Mouse (Mus musculus): ENCODE results near the gene Lpcat2b. TPM values are rescaled to one million over a fixed set of nuclear protein-coding genes. Genes with fewer than 3 reads are reported as not detected.

Lpcat2b gene
- polyA plus RNA-seq, 1 experiment = not detected

GRCm38 (mm10) chr5:107411326-107411725, 20.0 kb upstream of the Lpcat2b start:
- H3K4me3 ChIP-seq (ENCODE audit: insufficient read depth, low read length) = no peak overlapping the region
- no peak for TF ChIP-seq POLR2A (IDR thresholded peaks at IDR 0.05; ENCODE audit: low read depth, low read length)
- no peak for TF ChIP-seq CTCF (IDR thresholded peaks at IDR 0.05; ENCODE audit: borderline replicate concordance, insufficient read depth, low read length)
- H3K27ac ChIP-seq (ENCODE audit: insufficient read depth, low read length) = no peak overlapping the region
- no peaks in the 10 kb centered on the region for H3K4me1 ChIP-seq (ENCODE audit: control insufficient read depth, insufficient read depth, low read length)

GRCm38 (mm10) chr5:107412285-107412684, 19.1 kb upstream of the Lpcat2b start:
- H3K4me3 ChIP-seq (ENCODE audit: insufficient read depth, low read length) = no peak overlapping the region
- TF ChIP-seq POLR2A (IDR thresholded peaks at IDR 0.05; ENCODE audit: low read depth, low read length) (no peak), CTCF (IDR thresholded peaks at IDR 0.05; ENCODE audit: borderline replicate concordance, insufficient read depth, low read length) (no peak)
- no peaks in the 10 kb centered on the region for H3K4me1 ChIP-seq (ENCODE audit: control insufficient read depth, insufficient read depth, low read length)
- H3K27ac ChIP-seq (ENCODE audit: insufficient read depth, low read length) = no peak overlapping the region

GRCm38 (mm10) chr5:107415098-107415497, 16.3 kb upstream of the Lpcat2b start:
- Histone ChIP-seq H3K27ac (ENCODE audit: insufficient read depth, low read length) (no peak overlapping the region), H3K4me1 (ENCODE audit: control insufficient read depth, insufficient read depth, low read length) (no peaks in the 10 kb centered on the region), H3K4me3 (ENCODE audit: insufficient read depth, low read length) (no peak overlapping the region)
- TF ChIP-seq CTCF (IDR thresholded peaks at IDR 0.05; ENCODE audit: borderline replicate concordance, insufficient read depth, low read length) (no peak), POLR2A (IDR thresholded peaks at IDR 0.05; ENCODE audit: low read depth, low read length) (no peak)

- TF ChIP-seq POLR2A (IDR thresholded peaks at IDR 0.05; ENCODE audit: low read depth, low read length) (no peak), CTCF (IDR thresholded peaks at IDR 0.05; ENCODE audit: borderline replicate concordance, insufficient read depth, low read length) (no peak)
Measured at GRCm38 (mm10) chr5:107421676-107422075, 9.7 kb upstream of the Lpcat2b start.

GRCm38 (mm10) chr5:107434001-107434400, 2.7 kb downstream of the Lpcat2b start:
- no peaks in the 10 kb centered on the region for H3K4me1 ChIP-seq (ENCODE audit: control insufficient read depth, insufficient read depth, low read length)
- H3K27ac ChIP-seq (ENCODE audit: insufficient read depth, low read length) = no peak overlapping the region
- no peak overlapping the region for H3K4me3 ChIP-seq (ENCODE audit: insufficient read depth, low read length)
- TF ChIP-seq POLR2A (IDR thresholded peaks at IDR 0.05; ENCODE audit: low read depth, low read length) (no peak), CTCF (IDR thresholded peaks at IDR 0.05; ENCODE audit: borderline replicate concordance, insufficient read depth, low read length) (no peak)

More at GRCm38 (mm10) chr5:107421676-107422075, 9.7 kb upstream of the Lpcat2b start:
- Histone ChIP-seq H3K4me1 (ENCODE audit: control insufficient read depth, insufficient read depth, low read length) (no peaks in the 10 kb centered on the region), H3K27ac (ENCODE audit: insufficient read depth, low read length) (no peak overlapping the region), H3K4me3 (ENCODE audit: insufficient read depth, low read length) (no peak overlapping the region)

GRCm38 (mm10) chr5:107436185-107436584, 4.8 kb downstream of the Lpcat2b start:
- no peak overlapping the region for H3K4me3 ChIP-seq (ENCODE audit: insufficient read depth, low read length)
- no peaks in the 10 kb centered on the region for H3K4me1 ChIP-seq (ENCODE audit: control insufficient read depth, insufficient read depth, low read length)
- H3K27ac ChIP-seq (ENCODE audit: insufficient read depth, low read length) = no peak overlapping the region
- TF ChIP-seq CTCF (IDR thresholded peaks at IDR 0.05; ENCODE audit: borderline replicate concordance, insufficient read depth, low read length) = no peak
- no peak for TF ChIP-seq POLR2A (IDR thresholded peaks at IDR 0.05; ENCODE audit: low read depth, low read length)

- H3K4me3 ChIP-seq (ENCODE audit: insufficient read depth, low read length) = no peak overlapping the region
- TF ChIP-seq POLR2A (IDR thresholded peaks at IDR 0.05; ENCODE audit: low read depth, low read length) (no peak), CTCF (IDR thresholded peaks at IDR 0.05; ENCODE audit: borderline replicate concordance, insufficient read depth, low read length) (no peak)
- no peak overlapping the region for H3K27ac ChIP-seq (ENCODE audit: insufficient read depth, low read length)
- no peaks in the 10 kb centered on the region for H3K4me1 ChIP-seq (ENCODE audit: control insufficient read depth, insufficient read depth, low read length)
Measured at GRCm38 (mm10) chr5:107436587-107437209, 5.3 kb downstream of the Lpcat2b start.

- Histone ChIP-seq H3K27ac (ENCODE audit: insufficient read depth, low read length) (no peak within 1 kb of the TSS), H3K4me1 (ENCODE audit: control insufficient read depth, insufficient read depth, low read length) (no peaks in the 10 kb centered on the region), H3K4me3 (ENCODE audit: insufficient read depth, low read length) (peak within 1 kb of the TSS; percentile 48)
- TF ChIP-seq CTCF (IDR thresholded peaks at IDR 0.05; ENCODE audit: borderline replicate concordance, insufficient read depth, low read length) (no peak), POLR2A (IDR thresholded peaks at IDR 0.05; ENCODE audit: low read depth, low read length) (peak; percentile 63)
Measured at GRCm38 (mm10) chr5:107437464-107438281, 6.3 kb downstream of the Lpcat2b start, which contains the start of gene Btbd8. Gene Btbd8 (plus strand): TSS chr5:107437997.

GRCm38 (mm10) chr5:107438353-107438752, 7.0 kb downstream of the Lpcat2b start:
- H3K4me3 ChIP-seq (ENCODE audit: insufficient read depth, low read length) = peak overlapping the region; percentile 48
- H3K27ac ChIP-seq (ENCODE audit: insufficient read depth, low read length) = no peak overlapping the region
- TF ChIP-seq CTCF (IDR thresholded peaks at IDR 0.05; ENCODE audit: borderline replicate concordance, insufficient read depth, low read length) (no peak), POLR2A (IDR thresholded peaks at IDR 0.05; ENCODE audit: low read depth, low read length) (no peak)
- H3K4me1 ChIP-seq (ENCODE audit: control insufficient read depth, insufficient read depth, low read length) = no peaks in the 10 kb centered on the region

- no peak overlapping the region for H3K4me3 ChIP-seq (ENCODE audit: insufficient read depth, low read length)
- TF ChIP-seq POLR2A (IDR thresholded peaks at IDR 0.05; ENCODE audit: low read depth, low read length) = no peak
- TF ChIP-seq CTCF (IDR thresholded peaks at IDR 0.05; ENCODE audit: borderline replicate concordance, insufficient read depth, low read length) = no peak
- H3K27ac ChIP-seq (ENCODE audit: insufficient read depth, low read length) = no peak overlapping the region
Measured at GRCm38 (mm10) chr5:107441881-107442280, 10.5 kb downstream of the Lpcat2b start.

More at GRCm38 (mm10) chr5:107441881-107442280, 10.5 kb downstream of the Lpcat2b start:
- H3K4me1 ChIP-seq (ENCODE audit: control insufficient read depth, insufficient read depth, low read length) = no peaks in the 10 kb centered on the region
